Mouse (Mus musculus) MEL (cell line): ENCODE measurements at regions not wholly inside any gene's neighbourhood (a gene's known extent, or its start where the extent isn't known, plus 50 kb on each side); places are given as distances from the start of the nearest gene placed in this dataset.

ENCODE experiments used
- DNase-seq: peaks from one replicate; pipeline ENCODE4 v3.0.0; 2011; ENCODE audit warnings: low read depth, low spot score
- H3K27ac ChIP-seq: 2 replicates; pipeline ENCODE4 v1.5.1; 2012; ENCODE audit warnings: low read depth, mild to moderate bottlenecking, control low read depth, low read length, moderate library complexity; ENCODE audit not compliant: control insufficient read depth
- H3K27me3 ChIP-seq, 2 experiments: fragments of 150-350 bp in 1 of 2; sonication (generic) in 1 of 2; 2 replicates each; pipeline ENCODE4 v1.6.1; 2012; ENCODE audit warnings: low read length in 2 of 2, mild to moderate bottlenecking in 2 of 2, improper control_type of control experiment in 1 of 2, moderate library complexity in 1 of 2; ENCODE audit not compliant: insufficient read depth in 2 of 2, control insufficient read depth in 1 of 2
- H3K36me3 ChIP-seq, 2 experiments: 2 replicates each; pipeline ENCODE4 v1.6.1; 2012 to 2014; ENCODE audit warnings: low read length in 2 of 2, improper control_type of control experiment in 1 of 2, inconsistent platforms in 1 of 2, mild to moderate bottlenecking in 1 of 2; ENCODE audit not compliant: insufficient read depth in 2 of 2, control insufficient read depth in 1 of 2
- H3K4me1 ChIP-seq, 2 experiments: fragments of 150-350 bp in 1 of 2; sonication (generic) in 1 of 2; 2 replicates each; pipeline ENCODE4 v1.6.1; 2012; ENCODE audit warnings: low read length in 2 of 2, improper control_type of control experiment in 1 of 2, mild to moderate bottlenecking in 1 of 2; ENCODE audit not compliant: insufficient read depth in 2 of 2, control insufficient read depth in 1 of 2
- H3K4me3 ChIP-seq, 2 experiments: fragments of 150-350 bp in 1 of 2; sonication (generic) in 1 of 2; 2 replicates each; pipeline ENCODE4 v1.5.1; 2012; ENCODE audit warnings: low read depth in 2 of 2, low read length in 2 of 2, mild to moderate bottlenecking in 2 of 2, moderate library complexity in 2 of 2, control low read depth in 1 of 2, improper control_type of control experiment in 1 of 2; ENCODE audit not compliant: control insufficient read depth in 1 of 2, insufficient read depth in 1 of 2
- H3K79me2 ChIP-seq: 2 replicates; pipeline ENCODE4 v1.6.1; 2012; ENCODE audit warnings: mild to moderate bottlenecking, low read length, moderate library complexity; ENCODE audit not compliant: control insufficient read depth, poor library complexity, insufficient read depth
- H3K9ac ChIP-seq: 2 replicates; pipeline ENCODE4 v1.6.1; 2012; ENCODE audit warnings: low read depth, mild to moderate bottlenecking, control low read depth, low read length, moderate library complexity; ENCODE audit not compliant: control insufficient read depth, poor library complexity, severe bottlenecking
- H3K9me3 ChIP-seq: fragments of 150-350 bp; sonication (generic); replicated peaks from 2 replicates; pipeline ENCODE4 v1.6.1; 2012; ENCODE audit warnings: mild to moderate bottlenecking, low read length, improper control_type of control experiment, moderate library complexity; ENCODE audit not compliant: insufficient read depth
- CTCF ChIP-seq, 3 experiments: IDR thresholded peaks in 2 of 3; conservative IDR thresholded peaks in 1 of 3; 2 replicates each; pipeline ENCODE4 v1.5.1; 2011 to 2012; ENCODE audit warnings: low read length in 3 of 3, low read depth in 2 of 3, mild to moderate bottlenecking in 2 of 3, improper control_type of control experiment in 1 of 3, inconsistent platforms in 1 of 3, mixed read lengths in 1 of 3, moderate library complexity in 1 of 3; ENCODE audit not compliant: control insufficient read depth in 1 of 3, insufficient read depth in 1 of 3, poor library complexity in 1 of 3, severe bottlenecking in 1 of 3
- ETS1 ChIP-seq: IDR thresholded peaks from 2 replicates; pipeline ENCODE4 v1.6.1; 2012; ENCODE audit warnings: low read depth, mild to moderate bottlenecking, inconsistent platforms, low read length, improper control_type of control experiment, moderate library complexity
- GABPA ChIP-seq: IDR thresholded peaks from 2 replicates; pipeline ENCODE4 v1.6.1; 2012; ENCODE audit warnings: low read depth, mild to moderate bottlenecking, inconsistent platforms, low read length, improper control_type of control experiment, moderate library complexity
- HCFC1 ChIP-seq: IDR thresholded peaks from 2 replicates; pipeline ENCODE4 v1.6.1; 2012; ENCODE audit warnings: low read depth, mild to moderate bottlenecking, inconsistent platforms, low read length, improper control_type of control experiment, moderate library complexity
- JUND ChIP-seq: IDR thresholded peaks from 2 replicates; pipeline ENCODE4 v1.6.1; 2011; ENCODE audit warnings: low read depth, mild to moderate bottlenecking, improper control_type of control experiment, low read length
- KAT2A ChIP-seq: conservative IDR thresholded peaks from 2 replicates; pipeline ENCODE4 v1.6.1; 2012; ENCODE audit warnings: low read depth, low read length, improper control_type of control experiment, inconsistent platforms
- MAFK ChIP-seq: IDR thresholded peaks from 2 replicates; pipeline ENCODE4 v1.6.1; 2011; ENCODE audit warnings: low read depth, mild to moderate bottlenecking, low read length, improper control_type of control experiment, borderline replicate concordance
- MAX ChIP-seq: IDR thresholded peaks from 2 replicates; pipeline ENCODE4 v1.6.1; 2011; ENCODE audit warnings: low read length, improper control_type of control experiment
- MAZ ChIP-seq: IDR thresholded peaks from 2 replicates; pipeline ENCODE4 v1.6.1; 2012; ENCODE audit warnings: low read depth, mild to moderate bottlenecking, inconsistent platforms, low read length, improper control_type of control experiment
- MYC ChIP-seq: IDR thresholded peaks from 2 replicates; pipeline ENCODE4 v1.6.1; 2011; ENCODE audit warnings: low read depth, mild to moderate bottlenecking, low read length, improper control_type of control experiment, moderate library complexity
- NELFE ChIP-seq: IDR thresholded peaks from 2 replicates; pipeline ENCODE4 v1.6.1; 2011; ENCODE audit warnings: low read depth, low read length, improper control_type of control experiment
- TAL1 ChIP-seq: IDR thresholded peaks from 2 replicates; pipeline ENCODE4 v1.6.1; 2012; ENCODE audit warnings: mild to moderate bottlenecking, inconsistent platforms, low read length, moderate library complexity, mixed read lengths
- TBP ChIP-seq: IDR thresholded peaks from 2 replicates; pipeline ENCODE4 v1.8.0; 2011; ENCODE audit warnings: low read depth, low read length, improper control_type of control experiment
- UBTF ChIP-seq: IDR thresholded peaks from 2 replicates; pipeline ENCODE4 v1.6.1; 2012; ENCODE audit warnings: low read depth, mild to moderate bottlenecking, inconsistent platforms, low read length, improper control_type of control experiment, moderate library complexity, borderline replicate concordance; ENCODE audit not compliant: insufficient read depth
- ZC3H11A ChIP-seq: IDR thresholded peaks from 2 replicates; pipeline ENCODE4 v1.6.1; 2012; ENCODE audit warnings: low read depth, mild to moderate bottlenecking, inconsistent platforms, low read length, improper control_type of control experiment
- ZKSCAN1 ChIP-seq: IDR thresholded peaks from 2 replicates; pipeline ENCODE4 v1.6.1; 2012; ENCODE audit warnings: low read depth, mild to moderate bottlenecking, inconsistent platforms, low read length, improper control_type of control experiment, moderate library complexity

DNA sequence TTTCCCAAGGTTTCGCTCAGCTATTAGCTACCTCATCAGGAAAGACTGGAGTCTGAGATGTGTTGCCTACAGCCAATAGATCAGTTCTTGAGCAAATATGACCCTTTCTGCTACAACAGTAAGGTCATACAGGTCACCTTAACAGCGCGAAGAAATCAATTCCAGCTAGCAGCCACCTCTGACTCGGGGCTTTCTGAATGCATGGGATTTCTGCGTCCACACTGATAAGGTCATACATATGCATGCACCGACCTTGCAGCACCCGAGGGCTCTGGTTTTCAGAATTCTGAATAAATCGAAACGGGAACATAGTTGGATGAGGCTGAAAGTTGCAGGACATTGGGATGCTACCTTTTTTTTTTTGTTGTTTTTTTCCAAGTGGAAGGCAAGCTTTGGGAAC is 121.6 kb upstream of the 4930583I09Rik start:
- Histone ChIP-seq H3K79me2 (no peaks in the 10 kb centered on the region), H3K27ac (no peak overlapping the region), H3K9me3 (no peaks in the 10 kb centered on the region), H3K36me3 (no peaks in the 10 kb centered on the region), H3K9ac (no peak overlapping the region), H3K4me1 (no peaks in the 10 kb centered on the region), H3K27me3 (no peaks in the 10 kb centered on the region), H3K4me3 (no peak overlapping the region)
- TF ChIP-seq UBTF (no peak), ETS1 (no peak), KAT2A (no peak), MAZ (no peak), JUND (no peak), GABPA (no peak), ZC3H11A (no peak), MYC (no peak), TBP (no peak)
- DNase-seq: no peak

DNA sequence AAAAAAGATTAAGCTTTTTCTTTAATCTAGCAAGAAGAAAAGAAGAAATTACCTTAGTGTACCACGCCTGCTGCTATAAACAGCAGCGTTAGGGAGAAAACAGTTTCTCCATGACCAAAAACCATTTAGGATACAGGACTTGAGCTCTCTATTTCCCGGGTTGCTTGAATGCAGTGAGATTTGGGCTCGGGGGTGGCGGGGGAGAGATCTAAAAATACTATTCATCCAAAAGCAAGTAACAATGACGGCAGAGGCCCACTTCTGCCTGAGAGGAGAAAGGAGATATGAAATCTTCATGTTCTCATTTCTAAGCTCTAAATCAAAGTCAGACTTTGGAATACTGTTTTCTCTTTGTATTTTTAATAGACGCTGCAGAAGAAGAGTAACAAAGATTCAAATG is 120.6 kb upstream of the 4930583I09Rik start:
- H3K36me3 ChIP-seq: no peaks in the 10 kb centered on the region
- no peak overlapping the region for H3K9ac ChIP-seq
- H3K27me3 ChIP-seq: no peaks in the 10 kb centered on the region
- TF ChIP-seq ZKSCAN1: no peak
- no peak for TF ChIP-seq CTCF (IDR thresholded peaks at IDR 0.05 in 2 of 3, conservative IDR thresholded peaks at IDR 0.05 in 1 of 3; ENCODE audit: control insufficient read depth in 1 of 3, insufficient read depth in 1 of 3, low read depth in 2 of 3, low read length in 3 of 3, poor library complexity in 1 of 3, severe bottlenecking in 1 of 3)
- TF ChIP-seq GABPA: no peak
- no peak for TF ChIP-seq MAX
- TF ChIP-seq JUND: no peak
- no peak for TF ChIP-seq TAL1
- no peak for TF ChIP-seq HCFC1
- H3K79me2 ChIP-seq: no peaks in the 10 kb centered on the region
- H3K4me3 ChIP-seq: no peak overlapping the region
- H3K4me1 ChIP-seq: no peaks in the 10 kb centered on the region
- no peaks in the 10 kb centered on the region for H3K9me3 ChIP-seq
- H3K27ac ChIP-seq: no peak overlapping the region
- DNase-seq: no peak

DNA sequence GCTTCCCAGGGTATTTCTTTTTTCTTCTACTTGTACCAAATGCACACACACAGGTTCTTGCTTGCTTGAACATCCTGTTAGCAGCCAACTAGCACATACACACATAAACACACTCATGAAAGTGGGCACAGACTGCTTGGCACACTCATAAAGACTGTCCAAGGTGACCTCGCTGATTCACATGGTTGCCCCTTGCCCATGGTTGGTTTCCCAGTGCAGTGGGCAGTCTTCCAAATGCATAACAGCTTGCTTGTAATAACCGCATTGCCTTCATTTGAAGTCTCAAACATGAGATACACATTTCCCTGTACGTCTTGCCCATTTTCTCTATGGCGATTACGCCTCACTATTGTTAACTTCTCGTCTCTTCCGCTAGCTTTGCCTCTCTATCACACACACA is 117.4 kb upstream of the 4930583I09Rik start:
- Histone ChIP-seq H3K27me3 (no peaks in the 10 kb centered on the region), H3K4me3 (no peak overlapping the region), H3K4me1 (no peaks in the 10 kb centered on the region), H3K9me3 (no peaks in the 10 kb centered on the region), H3K9ac (no peak overlapping the region), H3K27ac (no peak overlapping the region), H3K79me2 (no peaks in the 10 kb centered on the region), H3K36me3 (no peaks in the 10 kb centered on the region)
- TF ChIP-seq MYC (no peak), TBP (no peak), CTCF (IDR thresholded peaks at IDR 0.05 in 2 of 3, conservative IDR thresholded peaks at IDR 0.05 in 1 of 3; ENCODE audit: control insufficient read depth in 1 of 3, insufficient read depth in 1 of 3, low read depth in 2 of 3, low read length in 3 of 3, poor library complexity in 1 of 3, severe bottlenecking in 1 of 3) (no peak), NELFE (no peak), MAFK (no peak)
- no peak for DNase-seq
